Mouse (Mus musculus) stomach, postnatal 0 days (tissue): ENCODE data around the gene Tsc22d4.

Experiments used
- CTCF ChIP-seq: IDR thresholded peaks from 2 replicates; pipeline ENCODE4 v1.5.1; 2016; ENCODE audit warnings: antibody characterized with exemption, low read depth, mild to moderate bottlenecking, moderate library complexity
- EP300 ChIP-seq: optimal IDR thresholded peaks from 2 replicates; pipeline ENCODE3; 2016; ENCODE audit warnings: antibody characterized with exemption

GRCm38 (mm10) chr5:137772755-137773154 lies 27.2 kb downstream of the Tsc22d4 start:
- TF ChIP-seq EP300 (no peak), CTCF (no peak)
